ENCODE assay signal across 8 mouse cellular contexts in the genomic region with DNA sequence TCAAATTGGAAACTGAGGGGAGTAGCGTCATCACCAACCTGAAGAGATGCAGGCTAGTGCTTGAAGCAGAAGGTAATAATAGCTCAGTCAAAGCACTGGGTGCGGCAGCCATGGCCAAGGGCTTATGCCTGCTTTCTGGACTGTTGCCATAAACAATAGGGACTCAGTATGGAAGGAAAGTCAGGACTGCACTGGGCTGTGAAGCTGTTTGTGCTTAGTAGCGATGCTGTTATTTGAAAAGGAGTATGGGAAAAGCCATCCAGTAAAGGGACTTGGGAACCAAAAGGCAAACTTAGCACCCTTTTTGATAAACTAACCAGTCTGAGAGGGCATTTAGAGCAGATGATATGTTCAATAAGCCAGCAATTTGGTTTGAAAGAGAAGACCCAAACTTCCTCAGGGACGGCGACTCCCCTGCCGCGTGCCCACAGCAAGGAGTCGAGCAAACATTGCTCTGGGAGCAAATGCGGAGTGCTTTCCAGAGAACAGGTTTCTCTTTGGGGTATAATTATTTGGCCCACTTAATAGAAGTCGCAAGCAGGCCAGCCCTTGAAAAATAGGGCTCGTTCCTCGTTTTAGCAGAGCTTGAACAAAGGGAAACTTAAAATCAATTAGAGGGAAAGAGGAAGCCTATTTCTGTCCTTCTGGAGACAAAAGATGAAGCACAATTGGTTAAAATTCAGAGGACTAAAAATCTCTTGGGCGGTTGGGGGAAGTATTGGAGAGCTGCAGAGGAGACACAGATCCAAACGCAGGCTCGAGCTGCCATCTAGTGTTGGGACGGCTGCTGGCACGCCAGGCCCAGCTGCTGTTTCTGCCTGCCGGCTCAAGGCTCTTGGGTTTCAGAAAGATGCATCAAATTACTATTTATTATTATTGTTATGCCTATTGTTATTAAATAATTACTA.
DNase-seq lines count a peak whose midpoint lies in the region; ATAC-seq lines count a peak whose summit lies in the region.

No protein-coding gene starts in this region.

- H3K4me3 ChIP-seq in midbrain, embryonic 15.5 days, result 0 out of 2 replicates have a peak overlapping the region, but pooled peaks have one; percentile 11
- peak overlapping the region; percentile 15 for H3K4me3 ChIP-seq in stomach, embryonic 16.5 days (replicated peaks; ENCODE audit: low read length)

- ATAC-seq in midbrain, embryonic 15.5 days (replicated peaks), result peak; percentile 94
- peak; percentile 73; the same call in 1 of the 2 replicates for ATAC-seq in stomach, embryonic 16.5 days (ENCODE audit: insufficient read depth, low FRiP score)

- peak overlapping the region; percentile 78 for H3K27ac ChIP-seq in midbrain, embryonic 15.5 days
- no peak overlapping the region for H3K27ac ChIP-seq in stomach, embryonic 16.5 days (ENCODE audit: low read length)

- H3K9ac ChIP-seq in midbrain, embryonic 15.5 days, result 0 out of 2 replicates have a peak overlapping the region, but pooled peaks have one; percentile 21
- H3K9ac ChIP-seq in stomach, embryonic 16.5 days (ENCODE audit: low read length), result peak overlapping the region; percentile 37; the same call in 1 of the 2 replicates

- H3K36me3 ChIP-seq in midbrain, embryonic 15.5 days (replicated peaks), result no peaks in the 10 kb centered on the region
- no peaks in the 10 kb centered on the region for H3K36me3 ChIP-seq in stomach, embryonic 16.5 days (ENCODE audit: control insufficient read depth, insufficient read depth, low read length)

- intact Hi-C loops in left cerebral cortex, postnatal 4 days (cut with DNase I), result loop anchor here (10.0 kb wide), 1 partner anchor 294 kb away; no protein-coding TSS in a partner anchor

- peak overlapping the region; percentile 42 for H3K4me2 ChIP-seq in midbrain, embryonic 15.5 days
- H3K4me2 ChIP-seq in stomach, embryonic 16.5 days (ENCODE audit: low read depth, low read length), result peak overlapping the region; percentile 41

- peak; percentile 30 to 58 for DNase-seq in urinary bladder, adult 18-20 months (ENCODE audit: low spot score in 2 of 2)
- DNase-seq in urinary bladder, postnatal 10 days (ENCODE audit: low spot score), result no peak
- peak; percentile 80 for DNase-seq in embryo, embryonic 9.5 days (ENCODE audit: extremely low spot score)
- DNase-seq in gastrocnemius, postnatal 4 days (ENCODE audit: low spot score in 2 of 2), result peak; percentile 50 to 81
- peak; percentile 37 for DNase-seq in kidney, adult 11 months
- DNase-seq in left cerebral cortex, postnatal 4 days, result peak; percentile 87

- WGBS in midbrain, embryonic 15.5 days, result 7% methylated on average over 18 of the region's 18 CpGs
- 18% methylated on average over 18 of the region's 18 CpGs for WGBS in stomach, embryonic 16.5 days

- H3K9me3 ChIP-seq in midbrain, embryonic 15.5 days, result no peaks in the 10 kb centered on the region
- H3K9me3 ChIP-seq in stomach, embryonic 16.5 days (replicated peaks; ENCODE audit: control insufficient read depth, low read length), result no peaks in the 10 kb centered on the region

- H3K27me3 ChIP-seq in midbrain, embryonic 15.5 days (replicated peaks), result no peaks in the 10 kb centered on the region
- no peaks in the 10 kb centered on the region for H3K27me3 ChIP-seq in stomach, embryonic 16.5 days (ENCODE audit: control insufficient read depth, insufficient read depth, low read length)

- H3K4me1 ChIP-seq in midbrain, embryonic 15.5 days, result peaks cover 26% of the 10 kb centered on the region
- peaks cover 12% of the 10 kb centered on the region for H3K4me1 ChIP-seq in stomach, embryonic 16.5 days (ENCODE audit: control insufficient read depth, insufficient read depth, low read length)
